Mouse (Mus musculus) adrenal gland, adult 8-10 months (tissue): ENCODE results near the gene 1700030J22Rik. TPM values are rescaled to one million over a fixed set of nuclear protein-coding genes. Genes with fewer than 3 reads are reported as not detected.

Experiments used
- total RNA-seq, 4 experiments: library from RNA; stranded (reverse); gene quantifications; 2 replicates each; pipeline ENCODE4 v1.2.4; 2022

1700030J22Rik gene
- total RNA-seq, 4 experiments from 2014 or later = 1.8 to 2.4 (median 2.1) TPM

Other genes starting within 250 kb of the 1700030J22Rik start
- 1 to 10 TPM; 6.2 to 7.7 (median 7.2) TPM for gene Cdyl2, start 246.0 kb downstream of the 1700030J22Rik start, total RNA-seq
- gene Cmc2, start 57.5 kb downstream of the 1700030J22Rik start, total RNA-seq = 10 to 100 TPM; 46.5 to 55.8 (median 50.1) TPM
- gene Cenpn, start 57.2 kb downstream of the 1700030J22Rik start, total RNA-seq = 1 to 10 TPM; 2.5 to 5.8 (median 4.4) TPM
- 10 to 100 TPM; 23.9 to 33.7 (median 30.8) TPM for gene Atmin, start 35.6 kb downstream of the 1700030J22Rik start, total RNA-seq
- 100 to 1,000 TPM; 142 to 228 (median 186) TPM for gene Gcsh, start 14.6 kb upstream of the 1700030J22Rik start, total RNA-seq
- gene Pkd1l2, start 103.5 kb upstream of the 1700030J22Rik start, total RNA-seq = 1 to 10 TPM; 2.2 to 4.7 (median 3.2) TPM
- under 1 TPM in 2 of 4 experiments, not detected in 2; 0.15 to 0.16 TPM for gene Bco1, start 116.9 kb upstream of the 1700030J22Rik start, total RNA-seq
- 10 to 100 TPM; 12.2 to 17.4 (median 13.8) TPM for gene Gan, start 179.2 kb upstream of the 1700030J22Rik start, total RNA-seq